Mouse (Mus musculus) MEL (cell line): ENCODE data around the gene Dlx3. TPM values are rescaled to one million over a fixed set of nuclear protein-coding genes. Genes with fewer than 3 reads are reported as not detected.

Source experiments
- DNase-seq: peaks from one replicate; pipeline ENCODE4 v3.0.0; 2011; ENCODE audit warnings: low read depth, low spot score
- H3K27ac ChIP-seq: 2 replicates; pipeline ENCODE4 v1.5.1; 2012; ENCODE audit warnings: low read depth, mild to moderate bottlenecking, control low read depth, low read length, moderate library complexity; ENCODE audit not compliant: control insufficient read depth
- H3K27me3 ChIP-seq, 2 experiments: fragments of 150-350 bp in 1 of 2; sonication (generic) in 1 of 2; 2 replicates each; pipeline ENCODE4 v1.6.1; 2012; ENCODE audit warnings: low read length in 2 of 2, mild to moderate bottlenecking in 2 of 2, improper control_type of control experiment in 1 of 2, moderate library complexity in 1 of 2; ENCODE audit not compliant: insufficient read depth in 2 of 2, control insufficient read depth in 1 of 2
- H3K36me3 ChIP-seq, 2 experiments: 2 replicates each; pipeline ENCODE4 v1.6.1; 2012 to 2014; ENCODE audit warnings: low read length in 2 of 2, improper control_type of control experiment in 1 of 2, inconsistent platforms in 1 of 2, mild to moderate bottlenecking in 1 of 2; ENCODE audit not compliant: insufficient read depth in 2 of 2, control insufficient read depth in 1 of 2
- H3K4me1 ChIP-seq, 2 experiments: fragments of 150-350 bp in 1 of 2; sonication (generic) in 1 of 2; 2 replicates each; pipeline ENCODE4 v1.6.1; 2012; ENCODE audit warnings: low read length in 2 of 2, improper control_type of control experiment in 1 of 2, mild to moderate bottlenecking in 1 of 2; ENCODE audit not compliant: insufficient read depth in 2 of 2, control insufficient read depth in 1 of 2
- H3K4me3 ChIP-seq, 2 experiments: fragments of 150-350 bp in 1 of 2; sonication (generic) in 1 of 2; 2 replicates each; pipeline ENCODE4 v1.5.1; 2012; ENCODE audit warnings: low read depth in 2 of 2, low read length in 2 of 2, mild to moderate bottlenecking in 2 of 2, moderate library complexity in 2 of 2, control low read depth in 1 of 2, improper control_type of control experiment in 1 of 2; ENCODE audit not compliant: control insufficient read depth in 1 of 2, insufficient read depth in 1 of 2
- H3K79me2 ChIP-seq: 2 replicates; pipeline ENCODE4 v1.6.1; 2012; ENCODE audit warnings: mild to moderate bottlenecking, low read length, moderate library complexity; ENCODE audit not compliant: control insufficient read depth, poor library complexity, insufficient read depth
- H3K9ac ChIP-seq: 2 replicates; pipeline ENCODE4 v1.6.1; 2012; ENCODE audit warnings: low read depth, mild to moderate bottlenecking, control low read depth, low read length, moderate library complexity; ENCODE audit not compliant: control insufficient read depth, poor library complexity, severe bottlenecking
- H3K9me3 ChIP-seq: fragments of 150-350 bp; sonication (generic); replicated peaks from 2 replicates; pipeline ENCODE4 v1.6.1; 2012; ENCODE audit warnings: mild to moderate bottlenecking, low read length, improper control_type of control experiment, moderate library complexity; ENCODE audit not compliant: insufficient read depth
- CHD1 ChIP-seq: IDR thresholded peaks from 2 replicates; pipeline ENCODE4 v1.6.1; 2012; ENCODE audit warnings: low read depth, mild to moderate bottlenecking, inconsistent platforms, low read length, improper control_type of control experiment
- CHD2 ChIP-seq: IDR thresholded peaks from 2 replicates; pipeline ENCODE4 v1.6.1; 2011; ENCODE audit warnings: low read length, improper control_type of control experiment
- E2F4 ChIP-seq: IDR thresholded peaks from 2 replicates; pipeline ENCODE4 v1.6.1; 2011; ENCODE audit warnings: low read depth, low read length, improper control_type of control experiment, borderline replicate concordance
- ELF1 ChIP-seq: IDR thresholded peaks from 2 replicates; pipeline ENCODE4 v1.6.1; 2014; ENCODE audit warnings: low read depth, mild to moderate bottlenecking, inconsistent platforms, low read length, improper control_type of control experiment, moderate library complexity
- EP300 ChIP-seq, 2 experiments: IDR thresholded peaks; 2 replicates each; pipeline ENCODE4 v1.6.1; 2011; ENCODE audit warnings: improper control_type of control experiment in 2 of 2, low read length in 2 of 2, low read depth in 1 of 2, mild to moderate bottlenecking in 1 of 2
- ETS1 ChIP-seq: IDR thresholded peaks from 2 replicates; pipeline ENCODE4 v1.6.1; 2012; ENCODE audit warnings: low read depth, mild to moderate bottlenecking, inconsistent platforms, low read length, improper control_type of control experiment, moderate library complexity
- GABPA ChIP-seq: IDR thresholded peaks from 2 replicates; pipeline ENCODE4 v1.6.1; 2012; ENCODE audit warnings: low read depth, mild to moderate bottlenecking, inconsistent platforms, low read length, improper control_type of control experiment, moderate library complexity
- HCFC1 ChIP-seq: IDR thresholded peaks from 2 replicates; pipeline ENCODE4 v1.6.1; 2012; ENCODE audit warnings: low read depth, mild to moderate bottlenecking, inconsistent platforms, low read length, improper control_type of control experiment, moderate library complexity
- KAT2A ChIP-seq: conservative IDR thresholded peaks from 2 replicates; pipeline ENCODE4 v1.6.1; 2012; ENCODE audit warnings: low read depth, low read length, improper control_type of control experiment, inconsistent platforms
- MEF2A ChIP-seq: IDR thresholded peaks from 2 replicates; pipeline ENCODE4 v1.6.1; 2014; ENCODE audit warnings: low read depth, mild to moderate bottlenecking, inconsistent platforms, low read length, improper control_type of control experiment; ENCODE audit not compliant: poor library complexity, insufficient replicate concordance, severe bottlenecking; ENCODE audit errors: extremely low read depth
- MXI1 ChIP-seq: IDR thresholded peaks from 2 replicates; pipeline ENCODE4 v1.6.1; 2011; ENCODE audit warnings: mild to moderate bottlenecking, low read depth, low read length, improper control_type of control experiment
- NELFE ChIP-seq: IDR thresholded peaks from 2 replicates; pipeline ENCODE4 v1.6.1; 2011; ENCODE audit warnings: low read depth, low read length, improper control_type of control experiment
- NRF1 ChIP-seq: IDR thresholded peaks from 2 replicates; pipeline ENCODE4 v1.6.1; 2014; ENCODE audit warnings: low read depth, mild to moderate bottlenecking, inconsistent platforms, low read length, improper control_type of control experiment, moderate library complexity; ENCODE audit not compliant: poor library complexity, insufficient read depth, severe bottlenecking
- RCOR1 ChIP-seq: IDR thresholded peaks from 2 replicates; pipeline ENCODE4 v1.6.1; 2012; ENCODE audit warnings: low read depth, mild to moderate bottlenecking, inconsistent platforms, low read length, improper control_type of control experiment
- SIN3A ChIP-seq: IDR thresholded peaks from 2 replicates; pipeline ENCODE4 v1.6.1; 2012; ENCODE audit warnings: low read length, improper control_type of control experiment, inconsistent platforms
- SMC3 ChIP-seq: IDR thresholded peaks from 2 replicates; pipeline ENCODE4 v1.6.1; 2011; ENCODE audit warnings: low read depth, low read length, improper control_type of control experiment
- UBTF ChIP-seq: IDR thresholded peaks from 2 replicates; pipeline ENCODE4 v1.6.1; 2012; ENCODE audit warnings: low read depth, mild to moderate bottlenecking, inconsistent platforms, low read length, improper control_type of control experiment, moderate library complexity, borderline replicate concordance; ENCODE audit not compliant: insufficient read depth
- USF1 ChIP-seq: IDR thresholded peaks from 2 replicates; pipeline ENCODE4 v1.6.1; 2014; ENCODE audit warnings: low read depth, mild to moderate bottlenecking, inconsistent platforms, low read length, improper control_type of control experiment, moderate library complexity
- USF2 ChIP-seq, 2 experiments: IDR thresholded peaks; 2 replicates each; pipeline ENCODE4 v1.6.1; 2011 to 2012; ENCODE audit warnings: improper control_type of control experiment in 2 of 2, low read length in 2 of 2, borderline replicate concordance in 1 of 2, inconsistent platforms in 1 of 2, low read depth in 1 of 2, mild to moderate bottlenecking in 1 of 2; ENCODE audit not compliant: insufficient read depth in 1 of 2
- ZMIZ1 ChIP-seq: IDR thresholded peaks from 2 replicates; pipeline ENCODE4 v1.6.1; 2012; ENCODE audit warnings: low read depth, mild to moderate bottlenecking, inconsistent platforms, low read length, improper control_type of control experiment, moderate library complexity
- ZNF384 ChIP-seq: IDR thresholded peaks from 2 replicates; pipeline ENCODE4 v1.6.1; 2012; ENCODE audit warnings: low read depth, mild to moderate bottlenecking, inconsistent platforms, low read length, improper control_type of control experiment
- polyA plus RNA-seq, 2 experiments: library from polyadenylated mRNA; stranded (reverse) in 1 of 2; unstranded in 1 of 2; fragments of >175 nt in 1 of 2; fragments of >200 nt in 1 of 2; gene quantifications; 2 replicates each; pipeline versions ENCODE4 v1.2.1 to v1.2.4; 2012; ENCODE audit warnings: low replicate concordance in 2 of 2, low read depth in 1 of 2; ENCODE audit not compliant: insufficient read length in 2 of 2, insufficient read depth in 1 of 2, missing spikeins in 1 of 2
- total RNA-seq: library from RNA; depleted of rRNA; stranded (reverse); fragments of 300-350 nt; gene quantifications from 2 replicates; pipeline ENCODE4 v1.2.3, GENCODE M21; 2012

Gene Dlx3
- total and polyA plus RNA-seq, 3 experiments, result not detected

GRCm38 (mm10) chr11:95071266-95071665, 48.7 kb upstream of the Dlx3 start:
- no peaks in the 10 kb centered on the region for H3K79me2 ChIP-seq
- H3K36me3 ChIP-seq, result no peaks in the 10 kb centered on the region
- H3K4me3 ChIP-seq, result no peak overlapping the region
- DNase-seq, result no peak
- no peak overlapping the region for H3K27ac ChIP-seq
- H3K9me3 ChIP-seq, result no peaks in the 10 kb centered on the region
- no peak overlapping the region for H3K9ac ChIP-seq
- H3K4me1 ChIP-seq, result no peaks in the 10 kb centered on the region
- no peak for TF ChIP-seq SIN3A
- no peak for TF ChIP-seq SMC3
- no peak for TF ChIP-seq USF2 (IDR thresholded peaks at IDR 0.05; ENCODE audit: borderline replicate concordance in 1 of 2, insufficient read depth in 1 of 2, low read depth in 1 of 2, low read length in 2 of 2)
- no peak for TF ChIP-seq USF1
- TF ChIP-seq HCFC1, result no peak
- no peak for TF ChIP-seq MEF2A
- TF ChIP-seq EP300 (IDR thresholded peaks at IDR 0.05; ENCODE audit: low read depth in 1 of 2, low read length in 2 of 2), result no peak
- no peak for TF ChIP-seq MXI1
- peaks cover 10 to 15% of the 10 kb centered on the region in 2 experiments for H3K27me3 ChIP-seq

GRCm38 (mm10) chr11:95072136-95072535, 47.8 kb upstream of the Dlx3 start:
- TF ChIP-seq ZNF384 (no peak), KAT2A (no peak), ELF1 (no peak), ETS1 (no peak), ZMIZ1 (no peak), NELFE (no peak), GABPA (no peak), HCFC1 (no peak), CHD2 (no peak), NRF1 (no peak), CHD1 (no peak), EP300 (IDR thresholded peaks at IDR 0.05; ENCODE audit: low read depth in 1 of 2, low read length in 2 of 2) (no peak), UBTF (no peak), E2F4 (no peak), RCOR1 (no peak)
- H3K27me3 ChIP-seq, result peaks cover 10 to 15% of the 10 kb centered on the region in 2 experiments
- no peak for DNase-seq

More at GRCm38 (mm10) chr11:95072136-95072535, 47.8 kb upstream of the Dlx3 start:
- H3K4me1 ChIP-seq, result no peaks in the 10 kb centered on the region
- H3K79me2 ChIP-seq, result no peaks in the 10 kb centered on the region
- no peak overlapping the region for H3K4me3 ChIP-seq
- H3K9ac ChIP-seq, result no peak overlapping the region
- H3K9me3 ChIP-seq, result no peaks in the 10 kb centered on the region
- no peak overlapping the region for H3K27ac ChIP-seq
- H3K36me3 ChIP-seq, result no peaks in the 10 kb centered on the region
